Mouse (Mus musculus) embryonic facial prominence, embryonic 11.5 days (tissue): Measurements from ENCODE around the gene Irf9. TPM values are rescaled to one million over a fixed set of nuclear protein-coding genes. Genes with fewer than 3 reads are reported as not detected.

Experiments used
- ATAC-seq: fragments of 200-750 bp; cut with Nextera tagmentation; replicated peaks from 2 replicates; pipeline ENCODE4 v1.8.0; 2017; ENCODE audit warnings: low read depth; ENCODE audit not compliant: insufficient number of reproducible peaks, low FRiP score, low TSS enrichment
- DNase-seq: peaks from one replicate; pipeline ENCODE4 v3.0.0-alpha.2; 2015; ENCODE audit warnings: low spot score
- H3K27ac ChIP-seq: fragments of 300-500 bp; sonication (generic); replicated peaks from 2 replicates; pipeline ENCODE4 v1.5.1; 2014; ENCODE audit warnings: mild to moderate bottlenecking, low read depth, low read length, control low read depth
- H3K27me3 ChIP-seq: fragments of 300-500 bp; sonication (generic); 2 replicates; pipeline ENCODE4 v1.6.1; 2014; ENCODE audit warnings: mild to moderate bottlenecking, low read length, moderate library complexity, mixed read lengths; ENCODE audit not compliant: control insufficient read depth, insufficient read depth
- H3K36me3 ChIP-seq: fragments of 300-500 bp; sonication (generic); replicated peaks from 2 replicates; pipeline ENCODE4 v1.6.1; 2014; ENCODE audit warnings: low read depth, mild to moderate bottlenecking, low read length, moderate library complexity, mixed read lengths; ENCODE audit not compliant: control insufficient read depth, insufficient read depth
- H3K4me1 ChIP-seq: fragments of 300-500 bp; sonication (generic); 2 replicates; pipeline ENCODE4 v1.6.1; 2014; ENCODE audit warnings: low read length, mixed read lengths; ENCODE audit not compliant: control insufficient read depth, insufficient read depth
- H3K4me2 ChIP-seq: fragments of 300-500 bp; sonication (generic); 2 replicates; pipeline ENCODE4 v1.6.1; 2014; ENCODE audit warnings: low read depth, mild to moderate bottlenecking, control low read depth, low read length, moderate library complexity
- H3K4me3 ChIP-seq: fragments of 300-500 bp; sonication (generic); 2 replicates; pipeline ENCODE4 v1.5.1; 2014; ENCODE audit warnings: low read depth, low read length, control low read depth
- H3K9ac ChIP-seq: fragments of 300-500 bp; sonication (generic); replicated peaks from 2 replicates; pipeline ENCODE4 v1.6.1; 2014; ENCODE audit warnings: mild to moderate bottlenecking, control low read depth, low read length
- H3K9me3 ChIP-seq: fragments of 300-500 bp; sonication (generic); replicated peaks from 2 replicates; pipeline ENCODE4 v1.6.1; 2016; ENCODE audit warnings: mild to moderate bottlenecking, low read length, inconsistent platforms, mixed read lengths; ENCODE audit not compliant: control insufficient read depth
- WGBS: fragments of 180-500 bp; shearing (Covaris S2); extraction: QIAGEN DNeasy Blood & Tissue Kit; methylation state at CpG from one replicate; pipeline ENCODE4 v1.1.7; 2014; 5-methylcytosine and 5-hydroxymethylcytosine counted together
- polyA plus RNA-seq: library from polyadenylated mRNA; unstranded; fragments of >200 nt; fragmentation: Nextera tagmentation; extraction: Ambion mirVana; gene quantifications from 2 replicates; pipeline ENCODE4 v1.2.1, GENCODE M21; 2014

The Irf9 gene
- polyA plus RNA-seq, 1 experiment from 2014 or later = 5.2 TPM

GRCm38 (mm10) chr14:55575711-55576110 lies 27.7 kb upstream of the Irf9 start:
- ATAC-seq (no peak), DNase-seq (no peak)
- Histone ChIP-seq H3K9ac (no peak overlapping the region), H3K4me3 (no peak overlapping the region), H3K9me3 (no peaks in the 10 kb centered on the region), H3K4me1 (peaks cover 4% of the 10 kb centered on the region; the same call in 1 of the 2 replicates), H3K27ac (no peak overlapping the region), H3K4me2 (no peak overlapping the region), H3K36me3 (no peaks in the 10 kb centered on the region), H3K27me3 (no peaks in the 10 kb centered on the region)
- WGBS = 60% methylated on average over 13 of the region's 13 CpGs

GRCm38 (mm10) chr14:55576376-55576775 lies 27.0 kb upstream of the Irf9 start:
- peaks cover 4% of the 10 kb centered on the region; the same call in 1 of the 2 replicates for H3K4me1 ChIP-seq
- H3K27ac ChIP-seq = no peak overlapping the region
- H3K27me3 ChIP-seq = no peaks in the 10 kb centered on the region
- DNase-seq (no peak), ATAC-seq (no peak)
- WGBS = 79% methylated on average over 16 of the region's 16 CpGs
- no peak overlapping the region for H3K4me3 ChIP-seq
- H3K36me3 ChIP-seq = no peaks in the 10 kb centered on the region
- no peak overlapping the region for H3K9ac ChIP-seq
- H3K9me3 ChIP-seq = no peaks in the 10 kb centered on the region
- H3K4me2 ChIP-seq = no peak overlapping the region

- Histone ChIP-seq H3K27ac (peak within 1 kb of the TSS; percentile 48; the same call in 1 of the 2 replicates), H3K36me3 (no peaks in the 10 kb centered on the region), H3K4me2 (peak within 1 kb of the TSS; percentile 81), H3K4me3 (peak within 1 kb of the TSS; percentile 52), H3K27me3 (no peaks in the 10 kb centered on the region), H3K4me1 (peaks cover 4% of the 10 kb centered on the region; the same call in 1 of the 2 replicates), H3K9ac (peak within 1 kb of the TSS; percentile 83), H3K9me3 (no peaks in the 10 kb centered on the region)
- under 1% methylated on average over 31 of the region's 32 CpGs for WGBS
- DNase-seq (peak; percentile 86), ATAC-seq (peak; percentile 85)
Observed at GRCm38 (mm10) chr14:55577871-55578667, 25.3 kb upstream of the Irf9 start, which contains the start of gene Psme1. TSS of gene Psme1 (plus strand) at chr14:55578123.

GRCm38 (mm10) chr14:55578668-55579269 lies 24.6 kb upstream of the Irf9 start:
- ATAC-seq = peak; percentile 53
- Histone ChIP-seq H3K4me1 (peaks cover 4% of the 10 kb centered on the region; the same call in 1 of the 2 replicates), H3K36me3 (no peaks in the 10 kb centered on the region), H3K4me2 (peak overlapping the region; percentile 81), H3K9ac (peak overlapping the region; percentile 83), H3K4me3 (peak overlapping the region; percentile 52), H3K9me3 (no peaks in the 10 kb centered on the region), H3K27me3 (no peaks in the 10 kb centered on the region), H3K27ac (peak overlapping the region; percentile 48; the same call in 1 of the 2 replicates)
- DNase-seq = no peak
- 33% methylated on average over 6 of the region's 6 CpGs for WGBS

GRCm38 (mm10) chr14:55579511-55580496 lies 23.6 kb upstream of the Irf9 start:
- DNase-seq (no peak), ATAC-seq (no peak)
- H3K9ac ChIP-seq = no peak overlapping the region
- H3K4me3 ChIP-seq = no peak overlapping the region
- H3K27me3 ChIP-seq = no peaks in the 10 kb centered on the region
- H3K4me1 ChIP-seq = peaks cover 4% of the 10 kb centered on the region
- H3K4me2 ChIP-seq = no peak overlapping the region
- no peaks in the 10 kb centered on the region for H3K36me3 ChIP-seq
- H3K9me3 ChIP-seq = no peaks in the 10 kb centered on the region
- WGBS = 86% methylated on average over 23 of the region's 23 CpGs
- no peak overlapping the region for H3K27ac ChIP-seq

DNA sequence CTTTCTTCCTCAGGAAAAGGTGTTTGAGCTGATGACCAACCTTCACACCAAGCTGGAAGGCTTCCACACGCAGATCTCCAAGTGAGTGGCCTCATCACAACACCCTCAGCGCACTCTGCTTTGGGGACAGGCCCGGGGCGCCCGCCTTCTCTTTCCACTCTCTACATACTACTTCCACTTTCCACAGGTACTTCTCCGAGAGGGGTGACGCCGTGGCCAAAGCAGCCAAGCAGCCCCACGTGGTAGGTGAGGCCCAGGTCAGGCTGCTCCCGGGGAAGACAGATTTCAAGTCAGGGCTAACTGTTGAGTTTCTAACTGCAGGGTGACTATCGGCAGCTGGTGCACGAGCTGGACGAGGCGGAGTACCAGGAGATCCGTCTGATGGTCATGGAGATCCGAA lies 22.6 kb upstream of the Irf9 start:
- H3K27ac ChIP-seq = no peak overlapping the region

DNA sequence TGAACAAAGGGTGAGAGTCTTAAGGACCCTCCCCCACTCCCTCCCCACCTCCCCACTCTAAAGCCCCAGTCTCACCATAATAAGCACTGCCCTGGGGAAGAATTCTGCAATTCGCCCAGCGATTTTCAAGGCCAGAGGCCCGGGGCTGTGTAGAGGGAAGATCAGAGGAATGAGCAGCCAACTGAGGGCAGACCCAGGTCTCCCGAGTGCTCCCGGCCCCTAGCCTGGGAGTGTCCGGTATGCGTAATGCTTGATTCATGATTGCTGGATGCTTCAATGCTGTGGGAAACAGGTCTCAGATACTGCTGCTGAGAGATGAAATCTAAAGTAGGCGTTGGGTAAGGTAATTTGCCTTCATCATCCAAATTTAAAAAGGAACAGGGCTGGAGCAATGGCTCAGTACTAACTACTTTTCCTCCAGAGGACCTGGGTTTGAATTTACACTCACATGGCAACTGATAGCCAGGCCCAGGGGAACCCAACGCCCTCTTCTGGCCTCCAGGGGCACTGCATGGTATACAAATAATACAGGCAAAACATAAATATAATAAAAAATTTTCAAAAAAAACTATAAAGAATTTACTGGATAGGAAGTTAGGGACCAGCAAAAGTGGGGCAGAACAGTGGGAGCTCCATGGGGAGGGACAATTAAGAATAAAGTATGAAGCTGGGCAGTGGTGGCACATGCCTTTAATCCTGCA lies 21.2 kb upstream of the Irf9 start:
- H3K4me1 ChIP-seq = peaks cover 4% of the 10 kb centered on the region

More for the DNA sequence above, 22.6 kb upstream of the Irf9 start:
- Histone ChIP-seq H3K4me3 (no peak overlapping the region), H3K4me2 (no peak overlapping the region), H3K36me3 (no peaks in the 10 kb centered on the region), H3K4me1 (peaks cover 4% of the 10 kb centered on the region), H3K9ac (no peak overlapping the region), H3K9me3 (no peaks in the 10 kb centered on the region), H3K27me3 (no peaks in the 10 kb centered on the region)
- no peak for DNase-seq
- 94% methylated on average over 16 of the region's 16 CpGs for WGBS
- ATAC-seq = no peak

More for the DNA sequence above, 21.2 kb upstream of the Irf9 start:
- Histone ChIP-seq H3K36me3 (no peaks in the 10 kb centered on the region; the same call in 1 of the 2 replicates), H3K27me3 (no peaks in the 10 kb centered on the region), H3K9ac (no peak overlapping the region), H3K9me3 (no peaks in the 10 kb centered on the region), H3K4me3 (no peak overlapping the region), H3K27ac (no peak overlapping the region), H3K4me2 (no peak overlapping the region)
- WGBS = 73% methylated on average over 9 of the region's 9 CpGs
- DNase-seq (no peak), ATAC-seq (no peak)
